ENCODE assay signal across 23 mouse cellular contexts in genomic region chr12:9007146-9007545, GRCm38 (mm10). TPM values are rescaled to one million over a fixed set of nuclear protein-coding genes. Genes with fewer than 3 reads are reported as not detected.
"Had no signal": no experiment of that assay in that cellular context is flagged by ENCODE, and none has a peak within 500 bp of the region (broad histone marks: within the 10 kb centered on the region; RNA-seq: fewer than 3 reads in every experiment).

No protein-coding gene starts in this region.

- H3K4me2 ChIP-seq: liver, embryonic 15.5 days; lung, embryonic 15.5 days; midbrain, embryonic 12.5 days; neural tube, embryonic 13.5 days; neural tube, embryonic 15.5 days; stomach, embryonic 15.5 days had no signal

- H3K27me3 ChIP-seq: liver, embryonic 15.5 days; lung, embryonic 15.5 days; midbrain, embryonic 12.5 days; neural tube, embryonic 13.5 days; neural tube, embryonic 15.5 days; stomach, embryonic 15.5 days had no signal

- H3K9me3 ChIP-seq: liver, embryonic 15.5 days; lung, embryonic 15.5 days; midbrain, embryonic 10.5 days; midbrain, embryonic 12.5 days; neural tube, embryonic 13.5 days; neural tube, embryonic 15.5 days; stomach, embryonic 15.5 days had no signal

- H3K36me3 ChIP-seq: liver, embryonic 15.5 days; stomach, embryonic 15.5 days had no signal

- H3K4me3 ChIP-seq: liver, embryonic 15.5 days; lung, embryonic 15.5 days; midbrain, embryonic 10.5 days; midbrain, embryonic 12.5 days; myocyte; neural tube, embryonic 13.5 days; neural tube, embryonic 15.5 days; stomach, embryonic 15.5 days had no signal

- DNase-seq: liver, postnatal 0 days; lung, adult 2 months; lung, postnatal 14 days; lung, postnatal 36 days; midbrain, embryonic 14.5 days; right cerebral cortex, postnatal 14 days; thymus, adult 2 months; thymus, postnatal 25 days; thymus, postnatal 4 days had no signal

- H3K27ac ChIP-seq: liver, embryonic 15.5 days; lung, embryonic 15.5 days; macrophage; midbrain, embryonic 10.5 days; midbrain, embryonic 12.5 days; neural tube, embryonic 13.5 days; neural tube, embryonic 15.5 days; stomach, embryonic 15.5 days; stomach, postnatal 0 days had no signal

- H3K4me1 ChIP-seq: liver, embryonic 15.5 days; lung, embryonic 15.5 days; midbrain, embryonic 10.5 days; midbrain, embryonic 12.5 days; neural tube, embryonic 13.5 days; neural tube, embryonic 15.5 days; stomach, embryonic 15.5 days had no signal

- H3K9ac ChIP-seq: liver, embryonic 15.5 days; liver, postnatal 0 days; lung, embryonic 15.5 days; midbrain, embryonic 12.5 days; neural tube, embryonic 13.5 days; neural tube, embryonic 15.5 days; stomach, embryonic 15.5 days had no signal

- ATAC-seq: liver, postnatal 0 days; lung, postnatal 0 days; midbrain, embryonic 16.5 days had no signal

RNA-seq across cellular contexts. Expression of gene Matn3, which starts 59.4 kb away (rescaled TPM):
- total RNA-seq: megakaryocyte, adult 5-6 weeks; megakaryocyte-erythroid progenitor cell, adult 5-6 weeks had no signal
- polyA plus RNA-seq: liver, postnatal 0 days; macrophage had no signal
